Mouse (Mus musculus): ENCODE results near the gene Zfp568.

DNA sequence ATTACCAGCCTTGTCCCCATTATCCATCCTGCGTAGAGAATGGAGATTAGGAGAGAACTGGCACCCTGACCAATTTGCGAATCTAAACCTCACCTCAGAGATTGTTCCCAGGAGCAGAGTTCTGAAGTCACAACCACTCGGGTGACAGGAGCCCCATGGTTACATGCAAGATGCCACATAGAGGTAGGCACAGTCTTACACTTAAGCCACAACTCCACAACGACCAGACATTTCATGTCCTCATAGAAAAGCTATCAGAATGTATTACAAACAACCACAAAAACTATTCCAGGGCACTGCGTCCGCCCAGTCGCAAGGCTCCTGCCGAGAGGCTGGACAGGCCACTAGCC, 440 bp upstream of the Zfp568 start:
- TF ChIP-seq FOSL1 (IDR thresholded peaks at IDR 0.05; ENCODE audit: insufficient read depth, low read length, poor library complexity, severe bottlenecking), result no peak
- TF ChIP-seq USF1 (IDR thresholded peaks at IDR 0.05; ENCODE audit: low read depth), result no peak
- TF ChIP-seq CEBPB (IDR thresholded peaks at IDR 0.05; ENCODE audit: low read depth), result no peak
- TF ChIP-seq CTCF (IDR thresholded peaks at IDR 0.05; ENCODE audit: control insufficient read depth, insufficient read depth, insufficient read length), result no peak
- TF ChIP-seq MAX (IDR thresholded peaks at IDR 0.05), result no peak
